Mouse (Mus musculus): ENCODE data around the gene Zfp280c. TPM values are rescaled to one million over a fixed set of nuclear protein-coding genes. Genes with fewer than 3 reads are reported as not detected.

Zfp280c gene
- polyA plus RNA-seq, 1 experiment from 2014 or later: 7.2 TPM

Small RNAs within 50 kb of the gene (microRNA-seq; reads per million reads assigned to microRNA genes)
- not detected for gene Gm27828

Other genes starting within 250 kb of the Zfp280c start
- gene Elf4, start 131.4 kb downstream of the Zfp280c start, polyA plus RNA-seq (2014; fragmentation: Nextera tagmentation; extraction: Ambion mirVana): 15.3 TPM in 2 replicates
- gene Aifm1, start 80.9 kb downstream of the Zfp280c start, polyA plus RNA-seq (2014; fragmentation: Nextera tagmentation; extraction: Ambion mirVana): 95.3 and 98.4 TPM in 2 replicates
- 6.1 and 6.7 TPM in 2 replicates for gene Rab33a, start 75.2 kb downstream of the Zfp280c start, polyA plus RNA-seq (2014; fragmentation: Nextera tagmentation; extraction: Ambion mirVana)
- 6.8 and 9.6 TPM in 2 replicates for gene Slc25a14, start 28.9 kb upstream of the Zfp280c start, polyA plus RNA-seq (2014; fragmentation: Nextera tagmentation; extraction: Ambion mirVana)
- not detected in 2 replicates for gene Gpr119, start 80.0 kb upstream of the Zfp280c start, polyA plus RNA-seq (2014; fragmentation: Nextera tagmentation; extraction: Ambion mirVana)
- 17.9 and 18.3 TPM in 2 replicates for gene Rbmx2, start 100.5 kb upstream of the Zfp280c start, polyA plus RNA-seq (2014; fragmentation: Nextera tagmentation; extraction: Ambion mirVana)

Measured in heart, embryonic 14.5 days (tissue).